Mouse (Mus musculus): Measurements from ENCODE around the gene Tmem168.

The Tmem168 gene

GRCm38 (mm10) chr6:13607621-13608493, at the start of gene Tmem168:
Gene Tmem168 (minus strand): TSS chr6:13608100.
- in situ Hi-C loops (cut with MboI; ENCODE audit: low sequenced_read_pairs) = no loop called here

- in situ Hi-C loops (cut with MboI; ENCODE audit: low sequenced_read_pairs) = no loop called here
These were observed 46.2 kb upstream of the Tmem168 start for GRCm38 (mm10) chr6:13654081-13654480.

GRCm38 (mm10) chr6:13652284-13652683, 44.4 kb upstream of the Tmem168 start:
- in situ Hi-C loops (cut with MboI; ENCODE audit: low sequenced_read_pairs) = no loop called here

GRCm38 (mm10) chr6:13650854-13651253, 43.0 kb upstream of the Tmem168 start:
- in situ Hi-C loops (cut with MboI; ENCODE audit: low sequenced_read_pairs) = no loop called here

- in situ Hi-C loops (cut with MboI; ENCODE audit: low sequenced_read_pairs) = no loop called here
These were observed 40.4 kb upstream of the Tmem168 start for GRCm38 (mm10) chr6:13648305-13648704.

GRCm38 (mm10) chr6:13636582-13636989, 28.7 kb upstream of the Tmem168 start:
- in situ Hi-C loops (cut with MboI; ENCODE audit: low sequenced_read_pairs) = no loop called here

- in situ Hi-C loops (cut with MboI; ENCODE audit: low sequenced_read_pairs) = no loop called here
These were observed 24.7 kb upstream of the Tmem168 start for GRCm38 (mm10) chr6:13632571-13632970.

- in situ Hi-C loops (cut with MboI; ENCODE audit: low sequenced_read_pairs) = no loop called here
These were observed 22.7 kb upstream of the Tmem168 start for GRCm38 (mm10) chr6:13630607-13631006.

GRCm38 (mm10) chr6:13619618-13620017, 11.7 kb upstream of the Tmem168 start:
- in situ Hi-C loops (cut with MboI; ENCODE audit: low sequenced_read_pairs) = no loop called here

GRCm38 (mm10) chr6:13617110-13617509, 9.2 kb upstream of the Tmem168 start:
- in situ Hi-C loops (cut with MboI; ENCODE audit: low sequenced_read_pairs) = no loop called here

GRCm38 (mm10) chr6:13614568-13614967, 6.7 kb upstream of the Tmem168 start:
- in situ Hi-C loops (cut with MboI; ENCODE audit: low sequenced_read_pairs) = no loop called here

GRCm38 (mm10) chr6:13613671-13614070, 5.8 kb upstream of the Tmem168 start:
- in situ Hi-C loops (cut with MboI; ENCODE audit: low sequenced_read_pairs) = no loop called here

- in situ Hi-C loops (cut with MboI; ENCODE audit: low sequenced_read_pairs) = no loop called here
These were observed 3.0 kb upstream of the Tmem168 start for GRCm38 (mm10) chr6:13610869-13611268.

- in situ Hi-C loops (cut with MboI; ENCODE audit: low sequenced_read_pairs) = no loop called here
These were observed 1.6 kb upstream of the Tmem168 start for GRCm38 (mm10) chr6:13609353-13610140.

GRCm38 (mm10) chr6:13606921-13607620, 829 bp downstream of the Tmem168 start:
- in situ Hi-C loops (cut with MboI; ENCODE audit: low sequenced_read_pairs) = no loop called here

GRCm38 (mm10) chr6:13606394-13606793, 1.5 kb downstream of the Tmem168 start:
- in situ Hi-C loops (cut with MboI; ENCODE audit: low sequenced_read_pairs) = no loop called here

GRCm38 (mm10) chr6:13603134-13603533, 4.8 kb downstream of the Tmem168 start:
- in situ Hi-C loops (cut with MboI; ENCODE audit: low sequenced_read_pairs) = no loop called here

GRCm38 (mm10) chr6:13601587-13601986, 6.3 kb downstream of the Tmem168 start:
- in situ Hi-C loops (cut with MboI; ENCODE audit: low sequenced_read_pairs) = no loop called here

- in situ Hi-C loops (cut with MboI; ENCODE audit: low sequenced_read_pairs) = no loop called here
These were observed 9.5 kb downstream of the Tmem168 start for GRCm38 (mm10) chr6:13598239-13598923.

GRCm38 (mm10) chr6:13592729-13593345, 15.1 kb downstream of the Tmem168 start:
- in situ Hi-C loops (cut with MboI; ENCODE audit: low sequenced_read_pairs) = no loop called here

All from CH12F3 (cell line).